Mouse (Mus musculus) cerebellum, adult (tissue): ENCODE measurements around the gene Pole2.
A peak's percentile ranks its signal among the peaks of the same experiment; 100 is the strongest.

Experiments used
- ATAC-seq: cut with Nextera tagmentation; 2 replicates; pipeline ENCODE4 v1.9.2; 2017; ENCODE audit warnings: mild to moderate bottlenecking, moderate library complexity, mixed read lengths; ENCODE audit not compliant: insufficient number of reproducible peaks, low FRiP score, low TSS enrichment

Gene Pole2

DNA sequence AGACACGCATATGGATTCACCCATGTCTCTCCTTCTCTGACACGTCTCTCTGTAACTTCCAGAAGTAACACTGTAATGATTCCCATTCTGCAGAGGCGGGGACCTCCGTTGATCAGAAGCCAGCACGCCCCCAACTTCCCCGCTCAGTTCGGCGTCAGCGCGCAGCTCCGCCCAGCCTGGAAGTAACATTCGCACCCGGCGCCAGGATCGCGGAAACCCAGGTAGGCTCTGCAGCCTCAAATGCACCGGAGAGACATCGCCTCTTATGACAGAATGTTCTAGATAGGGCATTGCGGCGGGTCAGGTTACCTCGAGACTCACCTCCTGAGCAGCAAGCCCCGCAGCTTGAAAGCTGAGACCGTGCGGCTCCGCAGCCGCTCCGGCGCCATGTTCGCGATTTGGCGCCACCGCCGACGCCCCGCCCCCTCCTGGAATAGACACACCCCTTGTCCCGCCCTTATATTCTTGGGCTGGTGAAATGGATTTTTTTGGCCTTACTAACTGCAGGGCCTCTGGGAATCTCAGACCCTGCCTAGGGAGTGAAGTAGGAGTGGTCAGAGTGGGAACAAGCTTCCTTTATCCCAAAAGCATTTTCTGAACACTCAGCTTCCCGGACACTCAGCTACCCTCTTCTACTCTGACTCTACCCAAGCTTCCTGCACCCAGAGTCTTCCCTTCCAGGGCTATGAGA lies at the start of gene Pole2:
Pole2 (minus strand) TSS at position 420 of the 691 bp plus-strand sequence.
- ATAC-seq = peak; percentile 88

DNA sequence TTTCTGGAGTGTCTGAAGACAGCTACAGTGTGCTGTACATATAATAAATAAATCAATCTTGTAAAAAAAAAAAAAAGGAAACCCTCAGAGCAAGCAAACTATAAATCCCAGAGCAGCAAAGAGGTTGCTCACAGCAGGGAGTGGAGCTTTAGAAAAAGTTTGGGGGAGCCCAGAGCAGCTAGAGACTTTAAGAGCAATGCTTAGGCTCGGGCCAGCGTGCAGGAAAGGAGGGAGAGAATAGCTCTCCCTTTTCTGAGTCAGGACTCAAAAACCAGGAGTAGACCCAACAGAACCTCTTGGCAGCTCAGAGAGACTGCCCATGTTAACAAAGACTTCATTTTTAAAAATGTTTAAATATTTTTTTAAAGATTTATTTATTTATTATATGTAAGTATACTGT lies 41.0 kb upstream of the Pole2 start:
- no peak for ATAC-seq

DNA sequence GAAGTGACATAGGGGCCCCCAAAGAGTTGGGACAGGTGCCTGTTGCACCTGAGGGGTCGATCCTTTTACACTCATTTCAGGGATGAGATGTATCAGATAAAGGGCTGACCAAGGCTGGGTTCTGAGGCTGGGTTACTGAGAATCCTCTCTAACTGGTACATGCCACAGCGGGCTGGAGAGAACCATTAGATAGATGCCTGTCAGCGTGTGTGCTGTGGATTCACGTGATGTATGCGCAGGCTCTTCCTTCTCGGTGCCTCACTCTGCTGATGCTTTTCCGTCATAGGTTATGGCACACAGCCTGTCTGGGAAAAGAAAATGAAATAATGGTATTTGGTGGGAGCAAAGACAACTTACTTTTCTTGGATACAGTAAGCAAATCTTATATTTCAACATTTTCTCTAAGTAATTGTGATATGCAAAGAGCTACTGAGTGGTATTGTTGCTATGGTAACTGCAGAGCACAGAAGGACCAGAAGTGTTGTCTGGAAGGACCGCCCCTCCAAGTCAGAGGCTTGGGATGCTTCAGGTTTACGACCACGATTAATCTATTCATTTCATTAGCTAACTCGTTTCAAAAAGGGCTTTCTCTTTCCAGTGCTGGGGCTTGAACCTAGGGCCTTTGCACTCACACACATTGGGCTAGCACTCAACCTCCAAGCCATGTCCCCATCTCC lies 40.1 kb upstream of the Pole2 start:
- ATAC-seq = no peak

DNA sequence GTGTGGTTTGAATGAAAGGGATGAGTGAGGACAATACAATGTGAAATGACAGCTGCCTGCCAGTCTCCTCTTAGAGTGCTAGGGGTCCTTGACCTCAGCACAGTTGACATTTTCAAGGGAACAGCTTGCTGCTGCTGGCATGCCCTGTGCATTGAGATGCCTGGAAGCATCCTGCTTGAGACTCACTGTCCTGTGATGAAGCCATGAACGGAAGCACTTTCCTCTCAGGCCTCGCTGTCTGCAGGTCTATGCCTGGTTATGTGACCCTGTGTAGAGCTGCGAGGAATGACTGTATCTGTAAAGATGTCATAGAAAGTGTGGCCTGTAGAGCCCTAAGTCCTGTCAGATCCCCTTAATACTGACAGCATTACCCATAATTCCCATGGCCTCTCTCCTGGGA lies 37.0 kb upstream of the Pole2 start:
- no peak for ATAC-seq

DNA sequence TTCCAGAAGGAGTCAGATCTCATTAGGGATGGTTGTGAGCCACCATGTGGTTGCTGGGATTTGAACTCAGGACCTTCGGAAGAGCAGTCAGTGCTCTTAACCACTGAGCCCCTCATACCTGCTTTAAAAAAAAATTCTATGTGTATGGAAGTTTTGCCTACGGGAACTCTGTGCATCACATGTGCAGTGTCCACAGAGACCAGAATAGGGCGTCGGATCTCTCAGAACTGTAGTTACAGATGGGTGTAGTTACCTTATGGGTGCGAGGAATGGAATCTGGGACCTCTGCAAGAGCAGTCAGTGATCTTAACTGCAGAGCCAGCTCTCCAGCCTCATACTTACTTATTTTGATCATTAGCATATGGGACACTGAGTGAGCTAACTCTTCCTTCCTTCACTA lies 34.3 kb upstream of the Pole2 start:
- no peak for ATAC-seq

DNA sequence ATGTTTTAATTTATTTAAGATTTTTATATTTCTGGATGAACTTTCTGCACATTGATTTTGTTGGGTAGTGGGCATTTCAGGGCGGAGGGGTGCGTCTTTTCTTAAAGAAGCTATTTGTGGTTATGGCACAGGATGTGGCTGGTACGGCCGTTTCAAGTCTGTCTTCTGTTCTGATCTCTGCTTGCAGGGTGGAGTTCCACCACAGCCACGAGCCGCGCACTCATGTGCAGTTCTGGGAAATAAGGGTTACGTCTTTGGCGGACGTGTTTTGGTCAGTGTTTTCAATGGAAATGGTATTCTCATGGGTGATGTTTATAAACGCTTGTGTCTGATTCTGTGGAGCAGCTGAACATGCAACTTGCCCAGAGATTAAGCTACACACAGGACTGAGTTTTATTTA lies 29.8 kb upstream of the Pole2 start:
- ATAC-seq = no peak

DNA sequence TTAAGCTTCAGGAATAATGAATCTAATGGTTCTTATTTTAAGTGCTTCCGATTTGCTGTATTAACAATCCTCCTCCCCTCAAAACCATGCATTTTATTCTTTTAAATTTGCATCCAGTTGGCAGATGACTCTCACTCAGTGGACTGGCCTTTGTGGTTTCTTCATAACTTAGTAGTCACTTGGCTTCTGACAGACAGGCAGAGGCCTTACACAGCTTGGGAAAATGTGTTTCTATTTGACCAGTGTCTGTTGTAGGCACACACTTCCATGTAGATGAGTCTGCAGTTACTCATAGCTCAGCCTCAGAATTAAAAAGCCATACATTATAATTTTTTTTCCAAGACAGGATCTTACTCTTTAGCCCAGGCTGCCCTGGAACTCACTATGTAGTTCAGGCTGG lies 25.8 kb upstream of the Pole2 start:
- no peak for ATAC-seq

DNA sequence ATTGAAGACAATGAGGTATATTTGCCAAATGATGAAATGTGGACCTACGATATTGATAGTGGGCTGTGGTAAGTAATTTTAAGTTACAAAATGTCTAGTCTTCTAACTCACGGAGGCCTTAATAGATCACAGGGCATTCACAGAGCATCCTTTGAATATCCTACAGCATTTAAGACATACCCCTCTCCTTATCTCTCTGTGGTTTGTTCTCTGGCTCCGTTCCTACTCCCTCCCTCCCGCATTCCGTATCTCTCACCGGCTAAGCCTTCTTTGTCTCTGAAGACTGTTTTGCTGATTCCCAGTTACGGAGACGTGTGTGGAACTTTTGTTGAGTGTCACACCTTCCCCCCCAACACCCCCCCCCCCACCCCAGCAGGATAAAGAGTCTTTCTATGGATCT lies 22.8 kb upstream of the Pole2 start:
- ATAC-seq = no peak

DNA sequence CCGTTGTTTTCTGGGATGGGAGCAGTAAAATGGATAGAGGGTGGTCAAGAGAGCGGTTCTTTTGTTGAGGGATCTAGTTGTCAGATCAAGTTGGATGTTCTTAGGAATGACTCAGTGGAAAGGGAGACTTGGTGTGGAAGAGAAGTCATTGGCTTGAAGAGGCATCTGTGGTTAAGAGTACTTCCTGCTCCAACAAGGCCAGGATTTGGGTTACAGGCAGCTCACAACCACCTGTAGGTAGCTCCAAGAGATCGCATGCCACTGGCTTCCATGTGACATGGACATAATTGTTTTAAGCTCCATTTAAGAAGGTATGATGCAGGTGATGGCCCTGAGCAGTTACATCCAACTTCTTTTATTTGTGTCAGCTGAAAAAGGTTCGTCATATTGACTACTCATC lies 21.8 kb upstream of the Pole2 start:
- ATAC-seq = no peak

DNA sequence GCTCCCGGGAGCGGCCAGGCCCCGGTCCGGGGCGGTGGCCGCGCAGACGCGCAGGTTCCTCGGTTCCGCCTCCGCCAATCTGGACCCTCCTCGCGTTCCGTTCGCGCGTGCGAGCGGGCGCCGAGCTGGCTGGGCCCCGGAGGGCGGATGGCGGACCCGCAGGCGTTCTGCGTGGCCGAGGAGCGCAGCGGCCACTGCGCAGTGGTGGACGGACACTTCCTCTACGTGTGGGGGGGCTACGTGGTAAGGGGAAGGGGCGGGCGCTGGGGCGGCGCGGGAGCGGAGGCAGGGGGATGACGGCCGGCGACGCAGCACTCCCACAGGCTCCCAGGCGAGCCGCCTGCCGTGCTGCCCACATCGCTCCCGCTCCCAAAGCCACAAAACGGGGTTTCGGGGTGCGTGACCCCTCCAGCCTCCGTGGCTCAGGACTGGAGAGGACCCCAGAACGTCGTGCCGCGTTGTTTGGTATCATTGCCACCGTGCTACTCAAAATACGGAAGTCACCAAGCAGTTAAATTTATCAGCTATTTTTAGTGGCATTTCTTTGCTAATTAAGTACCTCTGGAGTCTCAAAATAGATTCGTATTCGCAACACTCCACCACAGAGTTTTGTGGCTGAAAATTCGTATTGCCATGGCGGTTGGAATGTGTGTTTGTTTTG lies 13.9 kb upstream of the Pole2 start:
- ATAC-seq = peak; percentile 86

DNA sequence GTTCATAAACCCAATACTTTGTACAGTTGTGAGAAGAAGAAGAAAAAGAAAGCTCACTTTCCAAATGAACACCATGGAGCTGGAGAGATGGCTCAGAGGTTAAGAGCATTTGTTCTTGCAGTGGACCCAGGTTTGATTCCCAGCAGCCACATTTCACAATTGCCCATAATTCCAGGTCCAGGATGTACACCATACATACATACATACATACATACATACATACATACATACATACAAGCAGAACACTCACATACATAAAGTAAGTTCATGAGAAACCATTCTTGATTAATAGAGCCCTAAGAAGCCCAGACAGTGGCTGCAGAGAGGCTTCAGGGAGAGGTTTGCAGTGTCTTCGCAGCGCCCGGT lies 13.4 kb upstream of the Pole2 start:
- ATAC-seq = no peak

DNA sequence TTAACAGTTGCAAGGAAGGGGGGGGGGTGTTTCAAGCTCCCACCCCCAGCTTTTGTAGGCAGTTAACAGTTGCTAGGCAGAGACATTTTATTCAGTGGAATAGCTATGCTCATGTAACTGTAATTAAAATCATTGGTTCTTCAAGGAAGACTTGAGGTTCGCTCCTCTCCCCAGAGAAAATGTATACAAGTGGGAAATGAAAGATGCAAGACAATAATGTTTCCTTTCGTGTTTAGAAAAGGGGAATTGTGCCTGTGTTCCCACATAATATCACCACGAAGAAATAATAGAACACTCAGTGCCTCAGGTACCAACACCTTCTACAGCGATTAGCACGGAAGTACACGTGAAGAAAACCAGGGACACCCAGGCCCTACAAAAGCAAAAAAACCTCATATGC lies 12.9 kb upstream of the Pole2 start, which contains the start of gene Klhdc1:
Klhdc1 (plus strand) TSS at position 301 of the 400 bp plus-strand sequence.
- no peak for ATAC-seq

DNA sequence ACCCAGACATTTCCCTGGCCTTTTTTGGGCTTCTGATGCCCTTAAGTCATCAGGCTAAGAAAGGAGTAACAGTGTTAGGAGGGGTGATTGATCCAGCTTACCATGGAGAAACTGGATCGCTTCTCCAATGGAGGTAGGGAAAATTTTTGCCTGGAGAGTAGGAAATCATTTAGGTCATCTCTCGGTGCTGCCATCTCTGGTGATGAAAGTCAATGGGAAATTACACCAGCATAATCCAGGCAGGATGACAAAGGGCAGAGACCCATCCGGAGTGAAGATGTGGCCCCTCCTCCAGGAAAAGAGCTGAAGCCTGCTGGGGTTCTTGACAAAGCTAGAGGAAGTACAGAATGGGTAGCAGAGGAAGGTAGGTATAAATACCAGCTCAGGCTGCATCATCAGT lies 10.3 kb upstream of the Pole2 start:
- ATAC-seq = no peak

DNA sequence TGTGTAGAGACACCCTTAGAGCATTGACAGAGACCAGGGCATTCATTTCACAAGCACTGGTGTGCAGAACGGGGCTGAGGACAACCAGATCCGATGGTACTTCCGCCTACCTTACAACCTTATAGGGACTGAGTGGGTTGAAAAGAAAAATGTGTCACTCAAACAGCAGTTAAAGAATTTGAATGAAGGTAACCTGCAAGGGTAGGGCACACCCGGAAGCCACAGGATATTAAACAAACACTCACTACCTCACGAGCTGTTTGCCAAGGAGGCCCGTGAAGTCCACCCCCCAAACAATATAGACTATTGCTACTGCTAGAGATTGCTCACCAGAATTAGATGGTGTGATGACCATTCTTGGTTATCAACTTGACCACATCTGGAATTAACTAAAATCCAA lies 7.8 kb upstream of the Pole2 start:
- ATAC-seq = no peak

DNA sequence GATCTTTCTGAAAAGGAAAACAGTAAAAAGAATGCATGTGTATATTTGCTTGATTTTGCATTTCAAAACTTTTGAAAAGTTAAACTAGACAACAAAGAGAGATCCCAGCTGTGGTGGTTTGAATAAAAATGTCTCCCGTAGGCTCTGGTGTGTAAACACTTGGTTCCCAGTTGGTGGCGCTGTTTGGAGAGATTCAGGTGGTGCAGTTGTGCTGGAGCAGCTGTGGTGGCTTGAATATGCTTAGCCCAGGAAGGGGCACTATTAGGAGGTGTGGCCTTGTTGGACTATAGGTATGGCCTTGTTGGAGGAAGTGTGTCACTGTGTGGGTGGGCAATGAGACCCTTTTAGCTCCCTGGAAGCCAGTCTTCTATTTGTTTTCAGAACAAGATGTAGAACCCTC lies 1.3 kb upstream of the Pole2 start:
- no peak for ATAC-seq

DNA sequence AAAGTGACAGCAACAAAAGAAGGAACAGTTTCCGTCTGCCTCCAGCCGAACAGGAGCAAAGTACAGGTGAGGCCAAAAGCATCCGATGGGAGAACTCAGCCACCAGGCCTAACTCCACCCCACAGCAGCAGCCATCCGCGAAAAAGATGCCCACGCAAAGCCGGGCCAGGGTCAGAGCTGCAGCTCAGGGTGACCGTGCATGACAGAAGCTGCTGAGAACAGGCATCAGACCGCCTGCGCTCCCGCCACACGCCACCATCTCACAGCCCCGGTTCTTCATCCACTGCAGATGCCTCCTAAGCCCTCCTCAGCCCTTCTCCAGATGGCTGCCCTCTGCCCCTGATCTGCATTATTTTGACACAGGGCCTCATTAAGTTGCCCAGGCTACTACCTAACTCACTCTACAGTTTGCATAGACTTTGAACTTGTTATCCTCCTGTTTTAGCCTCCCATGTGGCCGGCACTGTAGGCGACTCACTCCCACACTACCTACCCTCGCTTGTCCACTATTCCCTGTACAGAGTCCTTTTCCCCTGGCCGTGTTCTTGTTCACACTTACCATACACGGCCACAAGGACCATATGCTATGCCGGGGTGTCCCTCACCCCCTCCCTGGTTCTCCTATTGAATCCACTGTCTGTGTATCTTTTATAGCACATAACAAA lies 7.2 kb downstream of the Pole2 start:
- ATAC-seq = no peak

DNA sequence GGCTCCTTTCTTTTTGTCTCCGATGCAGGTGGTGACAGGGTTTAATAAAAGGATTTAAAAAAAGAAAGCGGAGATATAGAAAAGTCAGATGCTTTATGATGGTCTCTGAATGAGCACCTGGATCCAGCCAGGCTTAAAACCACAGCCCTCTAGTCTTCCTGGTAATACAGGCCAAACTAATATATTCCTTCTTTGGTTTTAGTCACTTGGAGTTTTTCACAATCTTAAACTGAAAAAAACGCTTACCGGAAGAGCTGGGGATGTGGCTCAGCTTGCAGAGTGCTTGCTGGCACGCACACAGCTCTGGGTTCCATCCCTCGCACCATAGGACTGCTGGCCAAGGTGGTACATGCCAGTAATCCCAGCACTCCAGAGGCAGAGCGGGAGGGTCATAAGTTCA lies 11.4 kb downstream of the Pole2 start:
- ATAC-seq = no peak

DNA sequence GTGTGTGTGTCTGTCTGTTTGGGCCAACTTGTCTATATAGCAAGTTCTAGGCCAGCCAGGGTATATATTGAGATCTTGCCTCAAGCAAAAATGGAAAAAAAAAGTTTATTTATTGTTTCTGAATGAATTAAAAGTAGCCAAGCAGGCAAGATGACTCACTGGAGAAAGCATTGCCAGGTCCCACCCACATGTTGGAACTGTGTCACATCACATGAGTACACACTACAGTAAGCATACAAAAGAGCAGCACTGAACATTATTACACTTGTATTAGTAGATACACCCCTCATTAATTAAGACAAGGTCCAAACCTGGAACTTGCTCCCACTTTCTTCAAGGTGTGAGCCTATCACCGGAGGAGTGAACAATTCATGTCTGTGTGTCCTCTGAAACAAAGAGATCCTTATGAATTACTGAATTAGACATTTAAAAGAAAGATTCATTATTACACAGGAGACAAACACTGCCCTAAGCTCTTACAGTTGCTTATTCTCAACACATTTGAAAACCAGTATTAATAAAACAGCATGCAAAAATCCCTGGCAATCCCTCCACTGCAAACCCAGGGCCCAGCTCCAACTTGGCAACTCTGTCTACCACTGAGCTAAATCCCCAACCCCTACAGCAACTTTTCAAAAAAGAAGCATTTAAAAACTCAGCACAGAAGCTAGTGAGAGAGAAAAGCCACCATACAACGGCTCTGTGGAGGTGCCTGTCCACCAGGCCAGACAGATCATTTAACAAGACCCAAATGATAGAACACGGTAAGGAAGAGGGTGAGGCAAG lies 12.8 kb downstream of the Pole2 start:
- ATAC-seq = no peak

DNA sequence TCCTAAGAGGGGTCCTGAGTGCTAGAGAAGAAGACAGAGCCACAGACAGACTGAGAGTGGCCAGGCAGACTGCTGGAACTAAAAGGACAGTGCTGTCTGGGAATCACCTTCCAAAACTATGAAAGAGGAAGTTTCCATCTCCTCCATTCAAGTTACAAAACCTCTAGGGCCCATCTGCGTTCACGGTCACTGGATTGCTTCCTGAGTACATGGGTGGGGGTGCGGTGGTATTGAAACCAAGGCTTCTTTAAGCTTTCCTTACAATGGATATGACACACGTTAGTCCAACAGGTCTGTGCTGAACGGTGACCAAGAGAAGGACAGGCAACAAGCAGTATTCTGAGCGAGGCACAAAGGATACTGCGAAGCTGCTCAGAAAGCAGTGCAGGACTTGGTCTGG lies 13.6 kb downstream of the Pole2 start:
- ATAC-seq = no peak

DNA sequence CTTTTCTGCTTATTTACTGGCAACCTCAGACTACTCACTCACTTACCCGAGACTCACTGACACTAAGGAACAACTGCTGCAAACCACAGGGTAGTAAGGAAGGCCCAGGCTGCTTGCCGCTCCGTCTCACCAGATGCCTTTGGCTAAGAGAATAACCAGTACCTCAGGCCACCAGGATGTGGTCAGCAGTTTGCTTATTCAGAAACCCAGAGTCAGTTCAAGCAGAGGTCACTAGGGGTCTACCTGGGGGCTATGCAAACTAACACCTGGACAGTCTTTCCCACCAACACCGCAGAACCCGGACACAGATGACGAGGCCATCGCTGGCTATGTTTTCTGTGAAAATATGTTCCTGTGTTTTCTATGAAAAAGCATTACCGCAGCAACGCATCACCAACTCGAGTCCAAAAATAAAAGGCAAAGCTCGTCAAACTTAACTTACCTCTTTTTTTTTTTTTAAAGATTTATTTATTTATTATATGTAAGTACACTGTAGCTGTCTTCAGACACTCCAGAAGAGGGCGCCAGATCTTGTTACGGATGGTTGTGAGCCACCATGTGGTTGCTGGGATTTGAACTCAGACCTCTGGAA lies 14.7 kb downstream of the Pole2 start:
- no peak for ATAC-seq
